Mouse (Mus musculus) stomach, postnatal 0 days (tissue): ENCODE results near the gene Mrpl52. TPM values are rescaled to one million over a fixed set of nuclear protein-coding genes. Genes with fewer than 3 reads are reported as not detected.

Source experiments
- ATAC-seq: fragments of 200-750 bp; cut with Nextera tagmentation; 2 replicates; pipeline ENCODE4 v1.8.0; 2017; ENCODE audit not compliant: low FRiP score, low TSS enrichment
- DNase-seq: peaks from one replicate; pipeline ENCODE4 v3.0.0-alpha.2; 2016; ENCODE audit warnings: low spot score
- H3K27ac ChIP-seq: fragments of 300-500 bp; sonication (generic); replicated peaks from 2 replicates; pipeline ENCODE4 v1.5.1; 2014; ENCODE audit warnings: mild to moderate bottlenecking, control low read depth
- H3K27me3 ChIP-seq: fragments of 300-500 bp; sonication (generic); 2 replicates; pipeline ENCODE4 v1.6.1; 2014; ENCODE audit warnings: low read length; ENCODE audit not compliant: control insufficient read depth, insufficient read depth
- H3K36me3 ChIP-seq: fragments of 300-500 bp; sonication (generic); 2 replicates; pipeline ENCODE4 v1.6.1; 2014; ENCODE audit warnings: low read length, mixed read lengths; ENCODE audit not compliant: control insufficient read depth, insufficient read depth
- H3K4me1 ChIP-seq: fragments of 300-500 bp; sonication (generic); replicated peaks from 2 replicates; pipeline ENCODE4 v1.6.1; 2014; ENCODE audit warnings: antibody characterized with exemption; ENCODE audit not compliant: control insufficient read depth, insufficient read depth
- H3K4me2 ChIP-seq: fragments of 300-500 bp; sonication (generic); replicated peaks from 2 replicates; pipeline ENCODE4 v1.6.1; 2014; ENCODE audit warnings: low read depth, mild to moderate bottlenecking, control low read depth, moderate library complexity
- H3K4me3 ChIP-seq: fragments of 300-500 bp; sonication (generic); 2 replicates; pipeline ENCODE4 v1.5.1; 2014; ENCODE audit warnings: low read depth, low read length, control low read depth
- H3K9ac ChIP-seq: fragments of 300-500 bp; sonication (generic); 2 replicates; pipeline ENCODE4 v1.6.1; 2014; ENCODE audit warnings: mild to moderate bottlenecking, low read length, control low read depth, mixed read lengths
- H3K9me3 ChIP-seq: fragments of 300-500 bp; sonication (generic); 2 replicates; pipeline ENCODE4 v1.6.1; 2016; ENCODE audit warnings: low read length; ENCODE audit not compliant: control insufficient read depth
- CTCF ChIP-seq: IDR thresholded peaks from 2 replicates; pipeline ENCODE4 v1.5.1; 2016; ENCODE audit warnings: antibody characterized with exemption, low read depth, mild to moderate bottlenecking, moderate library complexity
- EP300 ChIP-seq: optimal IDR thresholded peaks from 2 replicates; pipeline ENCODE3; 2016; ENCODE audit warnings: antibody characterized with exemption
- WGBS: fragments of 180-500 bp; shearing (Covaris S2); extraction: QIAGEN DNeasy Blood & Tissue Kit; methylation state at CpG from one replicate; pipeline ENCODE4 v1.1.7; 2014; 5-methylcytosine and 5-hydroxymethylcytosine counted together
- polyA plus RNA-seq: library from polyadenylated mRNA; unstranded; fragments of >200 nt; fragmentation: Nextera tagmentation; extraction: Ambion mirVana; gene quantifications from 2 replicates; pipeline ENCODE4 v1.2.1, GENCODE M21; 2015

Gene Mrpl52
- polyA plus RNA-seq, 1 experiment from 2014 or later = 339 TPM

DNA sequence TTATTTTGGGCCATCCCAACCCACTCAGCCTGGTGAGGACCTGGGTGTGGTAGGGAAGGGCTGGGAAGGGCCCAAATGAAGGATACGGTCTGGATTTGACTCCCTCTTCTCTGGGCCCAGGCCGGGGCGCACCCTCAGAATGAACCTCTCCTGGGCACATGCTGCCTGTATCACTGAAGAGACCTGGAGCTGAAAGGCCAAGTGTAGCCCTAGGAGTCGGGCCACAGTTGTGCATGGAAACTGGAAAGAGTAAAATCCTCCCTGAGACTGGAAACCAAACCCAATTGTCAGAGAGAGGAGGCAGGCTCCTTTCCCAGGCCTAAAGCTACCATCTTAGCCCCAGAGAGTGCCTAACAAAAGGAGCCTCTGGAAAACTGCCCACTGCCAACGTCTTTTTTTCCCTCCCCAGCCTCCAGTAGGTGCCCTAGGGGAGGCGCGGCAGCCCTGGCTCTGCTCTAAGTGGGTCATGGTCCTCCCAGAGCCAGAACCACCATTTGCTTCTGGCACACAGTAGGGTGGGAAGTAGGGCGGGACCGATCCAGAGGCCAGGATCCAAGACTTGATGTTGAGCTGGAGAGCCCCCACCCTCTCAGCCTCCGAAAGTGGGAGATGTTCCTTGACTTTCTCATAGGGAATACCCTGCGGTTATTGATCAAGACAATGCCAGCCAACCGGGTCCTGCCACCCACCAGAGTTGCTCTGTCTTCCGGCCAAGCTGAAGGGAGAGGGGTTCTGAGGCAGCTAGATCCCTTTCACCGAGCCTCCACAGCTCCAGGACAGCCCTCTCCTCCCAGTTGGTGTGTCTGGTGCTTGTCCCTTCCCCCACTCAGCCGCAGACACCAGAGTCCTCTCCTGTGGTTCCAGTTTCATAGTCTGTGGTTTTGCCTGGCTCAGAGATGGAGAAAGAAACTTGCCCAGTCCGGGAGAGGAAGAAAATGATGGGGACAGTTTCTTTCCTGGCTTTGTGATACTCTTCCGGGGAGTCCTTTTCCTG lies 6.4 kb downstream of the Mrpl52 start:
- Histone ChIP-seq H3K4me1 (peaks cover 19% of the 10 kb centered on the region), H3K4me3 (peak overlapping the region; percentile 88)
- 20% methylated on average over 17 of the region's 17 CpGs for WGBS

DNA sequence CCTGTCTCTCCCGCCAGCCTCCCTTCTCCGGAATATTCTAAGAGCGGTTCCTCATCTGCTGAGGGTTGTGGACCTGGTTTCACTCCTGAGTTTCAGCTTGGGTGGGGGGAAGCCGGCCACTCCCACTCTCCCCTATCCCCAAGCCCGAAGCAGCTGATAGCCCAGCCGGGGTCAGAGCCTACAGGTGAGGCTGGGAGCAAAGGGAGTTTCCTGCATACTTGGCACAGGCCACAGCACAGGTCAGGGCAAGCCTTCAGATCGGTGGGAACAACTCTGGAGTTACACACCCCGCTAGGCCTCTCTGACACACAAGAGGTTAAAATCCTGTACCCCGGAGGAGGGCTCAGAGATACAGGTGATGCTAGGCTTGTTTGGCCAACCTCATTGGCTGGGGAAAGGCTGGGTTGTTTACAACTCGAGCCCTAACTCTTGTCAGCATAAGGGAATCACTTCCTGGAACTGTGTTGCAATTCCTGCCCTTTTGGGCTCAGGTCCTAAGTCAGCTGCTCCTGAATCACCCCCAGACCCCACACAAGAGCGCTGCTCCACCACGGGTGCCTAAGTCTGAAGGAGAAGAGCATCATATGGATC lies 7.3 kb downstream of the Mrpl52 start:
- H3K4me2 ChIP-seq = peak overlapping the region; percentile 77
- H3K4me3 ChIP-seq = peak overlapping the region; percentile 88
- ATAC-seq (peak; percentile 48), DNase-seq (peak; percentile 68)
- peak overlapping the region; percentile 98 for H3K27ac ChIP-seq
- peak overlapping the region; percentile 96 for H3K9ac ChIP-seq
- H3K36me3 ChIP-seq = peaks cover 7% of the 10 kb centered on the region
- peaks cover 19% of the 10 kb centered on the region for H3K4me1 ChIP-seq
- 26% methylated on average over 12 of the region's 12 CpGs for WGBS
- no peaks in the 10 kb centered on the region for H3K9me3 ChIP-seq
- H3K27me3 ChIP-seq = no peaks in the 10 kb centered on the region
- TF ChIP-seq CTCF (no peak), EP300 (no peak)

More for the DNA sequence above, 6.4 kb downstream of the Mrpl52 start:
- no peak for DNase-seq
- no peaks in the 10 kb centered on the region for H3K27me3 ChIP-seq
- peak overlapping the region; percentile 77 for H3K4me2 ChIP-seq
- peak overlapping the region; percentile 96 for H3K9ac ChIP-seq
- no peak for ATAC-seq
- H3K27ac ChIP-seq = peak overlapping the region; percentile 98
- H3K9me3 ChIP-seq = no peaks in the 10 kb centered on the region
- peaks cover 5% of the 10 kb centered on the region; the same call in 1 of the 2 replicates for H3K36me3 ChIP-seq
- no peak for TF ChIP-seq CTCF
- TF ChIP-seq EP300 = no peak

DNA sequence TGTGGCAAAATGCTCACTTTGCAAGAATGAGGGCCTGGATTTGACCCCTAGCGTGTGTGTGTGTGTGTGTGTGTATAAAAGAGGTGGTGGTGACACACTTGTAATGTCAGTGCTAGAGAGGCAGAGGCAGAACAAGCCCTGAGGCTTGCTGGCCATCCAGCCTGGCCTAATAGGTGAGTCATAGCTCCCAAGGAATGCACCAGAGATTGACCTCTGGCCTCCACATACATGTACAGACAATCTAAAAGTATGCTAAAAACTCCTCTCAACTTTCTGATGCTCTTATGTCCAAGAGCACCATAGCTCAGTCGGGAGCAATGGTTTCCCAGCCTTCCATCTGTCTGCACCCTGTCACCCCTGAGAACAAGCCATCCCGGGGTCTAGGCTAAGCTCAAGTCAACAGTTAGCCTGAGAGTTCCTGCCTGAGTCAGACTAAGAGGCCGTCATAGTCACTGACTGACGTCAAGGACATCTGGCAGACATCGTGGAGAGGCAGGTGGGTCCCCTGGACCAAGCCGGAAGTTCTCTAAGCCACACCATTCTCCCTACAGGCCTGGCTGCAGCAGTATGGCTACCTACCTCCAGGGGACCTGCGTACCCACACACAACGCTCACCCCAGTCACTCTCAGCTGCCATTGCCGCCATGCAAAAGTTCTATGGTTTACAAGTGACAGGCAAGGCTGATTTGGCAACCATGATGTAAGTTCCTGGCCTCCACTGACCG lies 8.6 kb downstream of the Mrpl52 start:
- H3K36me3 ChIP-seq = peaks cover 20% of the 10 kb centered on the region
- no peak for DNase-seq

DNA sequence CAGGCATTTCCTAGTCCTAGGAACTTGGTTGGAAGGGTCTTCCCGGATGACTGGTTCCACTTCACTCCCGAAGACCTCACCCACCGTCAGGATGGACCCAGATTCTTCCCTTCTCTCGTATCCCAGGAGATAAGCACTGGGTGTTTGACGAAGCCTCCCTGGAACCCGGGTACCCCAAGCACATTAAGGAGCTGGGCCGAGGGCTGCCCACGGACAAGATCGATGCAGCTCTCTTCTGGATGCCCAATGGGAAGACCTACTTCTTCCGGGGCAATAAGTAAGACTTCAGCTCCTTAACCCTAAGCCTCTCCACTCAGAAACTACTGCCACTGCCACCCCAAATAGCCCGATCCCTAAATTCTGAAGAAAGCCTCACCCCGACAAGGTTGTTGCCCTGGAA lies 12.4 kb downstream of the Mrpl52 start:
- peaks cover 3% of the 10 kb centered on the region; the same call in 1 of the 2 replicates for H3K4me1 ChIP-seq
- TF ChIP-seq CTCF (no peak), EP300 (no peak)
- no peaks in the 10 kb centered on the region for H3K27me3 ChIP-seq
- no peaks in the 10 kb centered on the region for H3K9me3 ChIP-seq
- H3K4me3 ChIP-seq = no peak overlapping the region
- H3K27ac ChIP-seq = no peak overlapping the region
- H3K9ac ChIP-seq = no peak overlapping the region
- ATAC-seq (no peak), DNase-seq (no peak)
- WGBS = 85% methylated on average over 12 of the region's 12 CpGs
- H3K36me3 ChIP-seq = peaks cover 27% of the 10 kb centered on the region
- H3K4me2 ChIP-seq = no peak overlapping the region

More for the DNA sequence above, 8.6 kb downstream of the Mrpl52 start:
- Histone ChIP-seq H3K4me1 (peaks cover 12% of the 10 kb centered on the region), H3K27me3 (no peaks in the 10 kb centered on the region), H3K9ac (no peak overlapping the region), H3K27ac (no peak overlapping the region), H3K9me3 (no peaks in the 10 kb centered on the region), H3K4me2 (0 out of 2 replicates have a peak overlapping the region, but pooled peaks have one; percentile 77), H3K4me3 (no peak overlapping the region)
- TF ChIP-seq CTCF (no peak), EP300 (no peak)
- no peak for ATAC-seq
- 78% methylated on average over 11 of the region's 11 CpGs for WGBS

DNA sequence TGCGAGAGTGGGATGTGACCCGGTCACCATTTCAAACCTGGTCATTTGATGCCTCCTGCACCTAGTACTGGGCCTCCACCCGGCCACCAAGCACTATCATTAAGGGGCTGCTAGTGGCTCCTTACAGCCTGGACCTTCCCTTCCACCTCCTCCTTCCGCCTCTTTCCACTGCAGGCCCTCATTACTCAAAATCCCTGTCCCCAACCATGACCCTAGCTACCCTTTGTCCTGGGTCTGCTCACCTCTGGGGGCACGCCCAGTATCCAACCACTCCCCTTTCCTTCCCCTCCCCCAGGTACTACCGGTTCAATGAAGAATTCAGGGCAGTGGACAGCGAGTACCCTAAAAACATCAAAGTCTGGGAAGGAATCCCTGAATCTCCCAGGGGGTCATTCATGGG lies 12.9 kb downstream of the Mrpl52 start:
- DNase-seq (no peak), ATAC-seq (no peak)
- Histone ChIP-seq H3K27me3 (no peaks in the 10 kb centered on the region), H3K36me3 (peaks cover 27% of the 10 kb centered on the region), H3K4me1 (peaks cover 1% of the 10 kb centered on the region; the same call in 1 of the 2 replicates), H3K9me3 (no peaks in the 10 kb centered on the region), H3K4me2 (no peak overlapping the region), H3K4me3 (no peak overlapping the region), H3K27ac (no peak overlapping the region), H3K9ac (no peak overlapping the region)
- TF ChIP-seq CTCF = no peak
- TF ChIP-seq EP300 = no peak
- WGBS = 66% methylated on average over 7 of the region's 7 CpGs
